Mouse (Mus musculus) MEL (cell line): Measurements from ENCODE around the gene Arhgap19. TPM values are rescaled to one million over a fixed set of nuclear protein-coding genes. Genes with fewer than 3 reads are reported as not detected.

Source experiments
- DNase-seq: peaks from one replicate; pipeline ENCODE4 v3.0.0; 2011; ENCODE audit warnings: low read depth, low spot score
- H3K27ac ChIP-seq: 2 replicates; pipeline ENCODE4 v1.5.1; 2012; ENCODE audit warnings: low read depth, mild to moderate bottlenecking, control low read depth, low read length, moderate library complexity; ENCODE audit not compliant: control insufficient read depth
- H3K27me3 ChIP-seq, 2 experiments: fragments of 150-350 bp in 1 of 2; sonication (generic) in 1 of 2; 2 replicates each; pipeline ENCODE4 v1.6.1; 2012; ENCODE audit warnings: low read length in 2 of 2, mild to moderate bottlenecking in 2 of 2, improper control_type of control experiment in 1 of 2, moderate library complexity in 1 of 2; ENCODE audit not compliant: insufficient read depth in 2 of 2, control insufficient read depth in 1 of 2
- H3K36me3 ChIP-seq, 2 experiments: 2 replicates each; pipeline ENCODE4 v1.6.1; 2012 to 2014; ENCODE audit warnings: low read length in 2 of 2, improper control_type of control experiment in 1 of 2, inconsistent platforms in 1 of 2, mild to moderate bottlenecking in 1 of 2; ENCODE audit not compliant: insufficient read depth in 2 of 2, control insufficient read depth in 1 of 2
- H3K4me1 ChIP-seq, 2 experiments: fragments of 150-350 bp in 1 of 2; sonication (generic) in 1 of 2; 2 replicates each; pipeline ENCODE4 v1.6.1; 2012; ENCODE audit warnings: low read length in 2 of 2, improper control_type of control experiment in 1 of 2, mild to moderate bottlenecking in 1 of 2; ENCODE audit not compliant: insufficient read depth in 2 of 2, control insufficient read depth in 1 of 2
- H3K4me3 ChIP-seq, 2 experiments: fragments of 150-350 bp in 1 of 2; sonication (generic) in 1 of 2; 2 replicates each; pipeline ENCODE4 v1.5.1; 2012; ENCODE audit warnings: low read depth in 2 of 2, low read length in 2 of 2, mild to moderate bottlenecking in 2 of 2, moderate library complexity in 2 of 2, control low read depth in 1 of 2, improper control_type of control experiment in 1 of 2; ENCODE audit not compliant: control insufficient read depth in 1 of 2, insufficient read depth in 1 of 2
- H3K79me2 ChIP-seq: 2 replicates; pipeline ENCODE4 v1.6.1; 2012; ENCODE audit warnings: mild to moderate bottlenecking, low read length, moderate library complexity; ENCODE audit not compliant: control insufficient read depth, poor library complexity, insufficient read depth
- H3K9ac ChIP-seq: 2 replicates; pipeline ENCODE4 v1.6.1; 2012; ENCODE audit warnings: low read depth, mild to moderate bottlenecking, control low read depth, low read length, moderate library complexity; ENCODE audit not compliant: control insufficient read depth, poor library complexity, severe bottlenecking
- H3K9me3 ChIP-seq: fragments of 150-350 bp; sonication (generic); replicated peaks from 2 replicates; pipeline ENCODE4 v1.6.1; 2012; ENCODE audit warnings: mild to moderate bottlenecking, low read length, improper control_type of control experiment, moderate library complexity; ENCODE audit not compliant: insufficient read depth
- CHD1 ChIP-seq: IDR thresholded peaks from 2 replicates; pipeline ENCODE4 v1.6.1; 2012; ENCODE audit warnings: low read depth, mild to moderate bottlenecking, inconsistent platforms, low read length, improper control_type of control experiment
- CHD2 ChIP-seq: IDR thresholded peaks from 2 replicates; pipeline ENCODE4 v1.6.1; 2011; ENCODE audit warnings: low read length, improper control_type of control experiment
- CTCF ChIP-seq, 3 experiments: IDR thresholded peaks in 2 of 3; conservative IDR thresholded peaks in 1 of 3; 2 replicates each; pipeline ENCODE4 v1.5.1; 2011 to 2012; ENCODE audit warnings: low read length in 3 of 3, low read depth in 2 of 3, mild to moderate bottlenecking in 2 of 3, improper control_type of control experiment in 1 of 3, inconsistent platforms in 1 of 3, mixed read lengths in 1 of 3, moderate library complexity in 1 of 3; ENCODE audit not compliant: control insufficient read depth in 1 of 3, insufficient read depth in 1 of 3, poor library complexity in 1 of 3, severe bottlenecking in 1 of 3
- ELF1 ChIP-seq: IDR thresholded peaks from 2 replicates; pipeline ENCODE4 v1.6.1; 2014; ENCODE audit warnings: low read depth, mild to moderate bottlenecking, inconsistent platforms, low read length, improper control_type of control experiment, moderate library complexity
- ETS1 ChIP-seq: IDR thresholded peaks from 2 replicates; pipeline ENCODE4 v1.6.1; 2012; ENCODE audit warnings: low read depth, mild to moderate bottlenecking, inconsistent platforms, low read length, improper control_type of control experiment, moderate library complexity
- GATA1 ChIP-seq: IDR thresholded peaks from 2 replicates; pipeline ENCODE4 v1.6.1; 2011; ENCODE audit warnings: low read depth, low read length, improper control_type of control experiment
- JUND ChIP-seq: IDR thresholded peaks from 2 replicates; pipeline ENCODE4 v1.6.1; 2011; ENCODE audit warnings: low read depth, mild to moderate bottlenecking, improper control_type of control experiment, low read length
- KAT2A ChIP-seq: conservative IDR thresholded peaks from 2 replicates; pipeline ENCODE4 v1.6.1; 2012; ENCODE audit warnings: low read depth, low read length, improper control_type of control experiment, inconsistent platforms
- MAZ ChIP-seq: IDR thresholded peaks from 2 replicates; pipeline ENCODE4 v1.6.1; 2012; ENCODE audit warnings: low read depth, mild to moderate bottlenecking, inconsistent platforms, low read length, improper control_type of control experiment
- MEF2A ChIP-seq: IDR thresholded peaks from 2 replicates; pipeline ENCODE4 v1.6.1; 2014; ENCODE audit warnings: low read depth, mild to moderate bottlenecking, inconsistent platforms, low read length, improper control_type of control experiment; ENCODE audit not compliant: poor library complexity, insufficient replicate concordance, severe bottlenecking; ENCODE audit errors: extremely low read depth
- MXI1 ChIP-seq: IDR thresholded peaks from 2 replicates; pipeline ENCODE4 v1.6.1; 2011; ENCODE audit warnings: mild to moderate bottlenecking, low read depth, low read length, improper control_type of control experiment
- MYC ChIP-seq: IDR thresholded peaks from 2 replicates; pipeline ENCODE4 v1.6.1; 2011; ENCODE audit warnings: low read depth, mild to moderate bottlenecking, low read length, improper control_type of control experiment, moderate library complexity
- POLR2A ChIP-seq, 2 experiments: IDR thresholded peaks; 2 replicates each; pipeline ENCODE4 v1.6.1; 2011 to 2012; ENCODE audit warnings: low read length in 2 of 2, mild to moderate bottlenecking in 2 of 2, control low read depth in 1 of 2, improper control_type of control experiment in 1 of 2, low read depth in 1 of 2, moderate library complexity in 1 of 2; ENCODE audit not compliant: control insufficient read depth in 1 of 2, insufficient read depth in 1 of 2, poor library complexity in 1 of 2
- POLR2AphosphoS5 ChIP-seq: IDR thresholded peaks from 2 replicates; pipeline ENCODE4 v1.6.1; 2012; ENCODE audit warnings: low read depth, borderline replicate concordance, mild to moderate bottlenecking, inconsistent platforms, low read length, moderate library complexity, mixed read lengths
- RCOR1 ChIP-seq: IDR thresholded peaks from 2 replicates; pipeline ENCODE4 v1.6.1; 2012; ENCODE audit warnings: low read depth, mild to moderate bottlenecking, inconsistent platforms, low read length, improper control_type of control experiment
- TAL1 ChIP-seq: IDR thresholded peaks from 2 replicates; pipeline ENCODE4 v1.6.1; 2012; ENCODE audit warnings: mild to moderate bottlenecking, inconsistent platforms, low read length, moderate library complexity, mixed read lengths
- TBP ChIP-seq: IDR thresholded peaks from 2 replicates; pipeline ENCODE4 v1.8.0; 2011; ENCODE audit warnings: low read depth, low read length, improper control_type of control experiment
- USF2 ChIP-seq, 2 experiments: IDR thresholded peaks; 2 replicates each; pipeline ENCODE4 v1.6.1; 2011 to 2012; ENCODE audit warnings: improper control_type of control experiment in 2 of 2, low read length in 2 of 2, borderline replicate concordance in 1 of 2, inconsistent platforms in 1 of 2, low read depth in 1 of 2, mild to moderate bottlenecking in 1 of 2; ENCODE audit not compliant: insufficient read depth in 1 of 2
- ZC3H11A ChIP-seq: IDR thresholded peaks from 2 replicates; pipeline ENCODE4 v1.6.1; 2012; ENCODE audit warnings: low read depth, mild to moderate bottlenecking, inconsistent platforms, low read length, improper control_type of control experiment
- ZKSCAN1 ChIP-seq: IDR thresholded peaks from 2 replicates; pipeline ENCODE4 v1.6.1; 2012; ENCODE audit warnings: low read depth, mild to moderate bottlenecking, inconsistent platforms, low read length, improper control_type of control experiment, moderate library complexity
- polyA plus RNA-seq, 2 experiments: library from polyadenylated mRNA; stranded (reverse) in 1 of 2; unstranded in 1 of 2; fragments of >175 nt in 1 of 2; fragments of >200 nt in 1 of 2; gene quantifications; 2 replicates each; pipeline versions ENCODE4 v1.2.1 to v1.2.4; 2012; ENCODE audit warnings: low replicate concordance in 2 of 2, low read depth in 1 of 2; ENCODE audit not compliant: insufficient read length in 2 of 2, insufficient read depth in 1 of 2, missing spikeins in 1 of 2
- total RNA-seq: library from RNA; depleted of rRNA; stranded (reverse); fragments of 300-350 nt; gene quantifications from 2 replicates; pipeline ENCODE4 v1.2.3, GENCODE M21; 2012

Gene Arhgap19
- total and polyA plus RNA-seq, 3 experiments, result 47.5 to 67.9 TPM; not detected in 1

GRCm38 (mm10) chr19:41800451-41800850, 1.4 kb downstream of the Arhgap19 start (continued):
- no peak for TF ChIP-seq ZC3H11A

- DNase-seq, result no peak
- Histone ChIP-seq H3K36me3 (peaks cover 0 to 22% of the 10 kb centered on the region in 2 experiments; a peak in 2 of 4 replicates), H3K27me3 (no peaks in the 10 kb centered on the region), H3K4me1 (peaks cover 13 to 29% of the 10 kb centered on the region in 2 experiments), H3K79me2 (peaks cover 46% of the 10 kb centered on the region), H3K27ac (no peak overlapping the region), H3K9ac (no peak overlapping the region), H3K4me3 (no peak overlapping the region), H3K9me3 (no peaks in the 10 kb centered on the region)
- no peak for TF ChIP-seq MXI1
- no peak for TF ChIP-seq ZC3H11A
- TF ChIP-seq ETS1, result no peak
- no peak for TF ChIP-seq CHD2
- TF ChIP-seq MEF2A, result no peak
- TF ChIP-seq USF2 (IDR thresholded peaks at IDR 0.05; ENCODE audit: borderline replicate concordance in 1 of 2, insufficient read depth in 1 of 2, low read depth in 1 of 2, low read length in 2 of 2), result no peak
- TF ChIP-seq RCOR1, result no peak
- no peak for TF ChIP-seq MAZ
- TF ChIP-seq GATA1, result no peak
- TF ChIP-seq POLR2AphosphoS5, result no peak
- TF ChIP-seq MYC, result no peak
- no peak for TF ChIP-seq ELF1
- TF ChIP-seq JUND, result no peak
- TF ChIP-seq ZKSCAN1, result no peak
- no peak for TF ChIP-seq TAL1
- no peak for TF ChIP-seq KAT2A
- no peak for TF ChIP-seq CHD1
- TF ChIP-seq POLR2A (IDR thresholded peaks at IDR 0.05; ENCODE audit: control insufficient read depth in 1 of 2, insufficient read depth in 1 of 2, low read depth in 1 of 2, low read length in 2 of 2, poor library complexity in 1 of 2), result no peak
- TF ChIP-seq TBP, result no peak
- TF ChIP-seq CTCF (IDR thresholded peaks at IDR 0.05 in 2 of 3, conservative IDR thresholded peaks at IDR 0.05 in 1 of 3; ENCODE audit: control insufficient read depth in 1 of 3, insufficient read depth in 1 of 3, low read depth in 2 of 3, low read length in 3 of 3, poor library complexity in 1 of 3, severe bottlenecking in 1 of 3), result no peak
Measured at GRCm38 (mm10) chr19:41797536-41797935, 4.3 kb downstream of the Arhgap19 start.
